ENCODE assay signal across 9 mouse cellular contexts in genomic region chr8:13602621-13603020, GRCm38 (mm10). TPM values are rescaled to one million over a fixed set of nuclear protein-coding genes. Genes with fewer than 3 reads are reported as not detected.
DNase-seq lines count a peak whose midpoint lies in the region; ATAC-seq and TF ChIP-seq lines count a peak whose summit lies in the region.
"Had no signal": no experiment of that assay in that cellular context is flagged by ENCODE, and none has a peak within 500 bp of the region (broad histone marks: within the 10 kb centered on the region; RNA-seq: fewer than 3 reads in every experiment).

No protein-coding gene starts in this region.

- H3K4me1 ChIP-seq in forebrain, embryonic 10.5 days = no peaks in the 10 kb centered on the region
- no peaks in the 10 kb centered on the region; the same call in 1 of the 2 replicates for H3K4me1 ChIP-seq in forebrain, embryonic 16.5 days (replicated peaks; ENCODE audit: control insufficient read depth, insufficient read depth, low read length)
- peaks cover 15% of the 10 kb centered on the region for H3K4me1 ChIP-seq in lung, adult 2 months (ENCODE audit: control insufficient read depth, insufficient read depth, low read length)
- H3K4me1 ChIP-seq in MEL (ENCODE audit: control insufficient read depth in 1 of 2, insufficient read depth in 2 of 2, low read length in 2 of 2) = no peaks in the 10 kb centered on the region
- H3K4me1 ChIP-seq in intestine, embryonic 16.5 days (ENCODE audit: control insufficient read depth, insufficient read depth, low read length) = peaks cover 5% of the 10 kb centered on the region; the same call in 1 of the 2 replicates

- WGBS in forebrain, embryonic 10.5 days = 55% methylated on average over 8 of the region's 8 CpGs
- 52% methylated on average over 8 of the region's 8 CpGs for WGBS in forebrain, embryonic 16.5 days
- 73% methylated on average over 8 of the region's 8 CpGs for WGBS in lung, adult 2 months
- WGBS in intestine, embryonic 16.5 days = 63% methylated on average over 8 of the region's 8 CpGs

- TF ChIP-seq CTCF in lung, adult 2 months (IDR thresholded peaks at IDR 0.05; ENCODE audit: insufficient read depth, low read length) = peak; percentile 78
- peak; percentile 76 for TF ChIP-seq CTCF in MEL (IDR thresholded peaks at IDR 0.05 in 2 of 3, conservative IDR thresholded peaks at IDR 0.05 in 1 of 3; ENCODE audit: control insufficient read depth in 1 of 3, insufficient read depth in 1 of 3, low read depth in 2 of 3, low read length in 3 of 3, poor library complexity in 1 of 3, severe bottlenecking in 1 of 3)
- peak; percentile 81 for TF ChIP-seq CTCF in gastrocnemius, adult 2 months (IDR thresholded peaks at IDR 0.05)

- no peak for ATAC-seq in forebrain, embryonic 16.5 days
- no peak for ATAC-seq in intestine, embryonic 16.5 days

- H3K27me3 ChIP-seq in forebrain, embryonic 10.5 days (ENCODE audit: poor library complexity, severe bottlenecking) = no peaks in the 10 kb centered on the region
- H3K27me3 ChIP-seq in forebrain, embryonic 16.5 days (replicated peaks; ENCODE audit: control insufficient read depth, insufficient read depth, low read length) = no peaks in the 10 kb centered on the region
- H3K27me3 ChIP-seq in MEL (ENCODE audit: control insufficient read depth in 1 of 2, insufficient read depth in 2 of 2, low read length in 2 of 2) = no peaks in the 10 kb centered on the region
- no peaks in the 10 kb centered on the region for H3K27me3 ChIP-seq in intestine, embryonic 16.5 days (replicated peaks; ENCODE audit: control insufficient read depth, insufficient read depth, low read length)

- no peaks in the 10 kb centered on the region for H3K9me3 ChIP-seq in forebrain, embryonic 10.5 days
- no peaks in the 10 kb centered on the region for H3K9me3 ChIP-seq in forebrain, embryonic 16.5 days (ENCODE audit: control insufficient read depth, low read length)
- no peaks in the 10 kb centered on the region for H3K9me3 ChIP-seq in MEL (replicated peaks; ENCODE audit: insufficient read depth, low read length)
- no peaks in the 10 kb centered on the region for H3K9me3 ChIP-seq in intestine, embryonic 16.5 days (ENCODE audit: control insufficient read depth, low read length)

- no peak overlapping the region for H3K4me3 ChIP-seq in forebrain, embryonic 10.5 days
- no peak overlapping the region for H3K4me3 ChIP-seq in forebrain, embryonic 16.5 days (replicated peaks; ENCODE audit: low read length)
- H3K4me3 ChIP-seq in lung, adult 2 months (replicated peaks; ENCODE audit: extremely low read depth, low read depth, low read length) = no peak overlapping the region
- H3K4me3 ChIP-seq in MEL (ENCODE audit: control insufficient read depth in 1 of 2, insufficient read depth in 1 of 2, low read depth in 2 of 2, low read length in 2 of 2) = no peak overlapping the region
- H3K4me3 ChIP-seq in gastrocnemius, adult 2 months = no peak overlapping the region
- no peak overlapping the region for H3K4me3 ChIP-seq in intestine, embryonic 16.5 days (ENCODE audit: low read length)

- no peak overlapping the region for H3K27ac ChIP-seq in forebrain, embryonic 10.5 days
- H3K27ac ChIP-seq in forebrain, embryonic 16.5 days (ENCODE audit: low read length) = no peak overlapping the region
- no peak overlapping the region for H3K27ac ChIP-seq in MEL (ENCODE audit: control insufficient read depth, low read depth, low read length)
- H3K27ac ChIP-seq in gastrocnemius, adult 2 months = no peak overlapping the region
- H3K27ac ChIP-seq in intestine, embryonic 16.5 days (ENCODE audit: low read length) = no peak overlapping the region

- peak; percentile 72 for TF ChIP-seq RAD21 in MEL (IDR thresholded peaks at IDR 0.05; ENCODE audit: low read depth, low read length)

- H3K9ac ChIP-seq in forebrain, embryonic 16.5 days (replicated peaks; ENCODE audit: low read depth, low read length) = no peak overlapping the region
- H3K9ac ChIP-seq in MEL (ENCODE audit: control insufficient read depth, low read depth, low read length, poor library complexity, severe bottlenecking) = no peak overlapping the region
- H3K9ac ChIP-seq in intestine, embryonic 16.5 days (ENCODE audit: low read depth, low read length) = no peak overlapping the region

- TF ChIP-seq EP300 in MEL (IDR thresholded peaks at IDR 0.05; ENCODE audit: low read depth in 1 of 2, low read length in 2 of 2) = no peak

- H3K36me3 ChIP-seq in forebrain, embryonic 10.5 days (replicated peaks) = peaks cover 27% of the 10 kb centered on the region
- 0 out of 2 replicates have a peak, but pooled peaks cover under 1% of the 10 kb centered on the region for H3K36me3 ChIP-seq in forebrain, embryonic 16.5 days (ENCODE audit: control insufficient read depth, insufficient read depth)
- no peaks in the 10 kb centered on the region for H3K36me3 ChIP-seq in MEL (ENCODE audit: control insufficient read depth in 1 of 2, insufficient read depth in 2 of 2, low read length in 2 of 2)
- H3K36me3 ChIP-seq in intestine, embryonic 16.5 days (ENCODE audit: control insufficient read depth, insufficient read depth, low read length) = peaks cover 4% of the 10 kb centered on the region; the same call in 1 of the 2 replicates

- intact Hi-C loops in gastrocnemius, adult 2 months (cut with DNase I) = loop anchor here (5.0 kb wide), 1 partner anchor 125 kb away; no protein-coding TSS in a partner anchor

- no peaks in the 10 kb centered on the region for H3K79me2 ChIP-seq in MEL (ENCODE audit: control insufficient read depth, insufficient read depth, low read length, poor library complexity)

- DNase-seq in forebrain, embryonic 10.5 days (ENCODE audit: extremely low spot score, low spot score) = peak; percentile 32
- DNase-seq in lung, adult 2 months = no peak
- DNase-seq in lung, postnatal 25 days (ENCODE audit: low spot score) = no peak
- peak; percentile 60 for DNase-seq in MEL (ENCODE audit: low read depth, low spot score)
- DNase-seq in gastrocnemius, adult 2 months = peak; percentile 60
- DNase-seq in retina, postnatal 7 days (ENCODE audit: low read depth, low spot score) = peak; percentile 40

- TF ChIP-seq POLR2A in lung, adult 2 months (IDR thresholded peaks at IDR 0.05; ENCODE audit: borderline replicate concordance, extremely low read depth, low read depth, low read length) = no peak
- no peak for TF ChIP-seq POLR2A in MEL (IDR thresholded peaks at IDR 0.05; ENCODE audit: control insufficient read depth in 1 of 2, insufficient read depth in 1 of 2, low read depth in 1 of 2, low read length in 2 of 2, poor library complexity in 1 of 2)

- H3K4me2 ChIP-seq in forebrain, embryonic 16.5 days (ENCODE audit: low read length) = no peak overlapping the region
- H3K4me2 ChIP-seq in intestine, embryonic 16.5 days (ENCODE audit: low read depth, low read length) = no peak overlapping the region

TF ChIP-seq in MEL, 35 proteins besides CTCF, POLR2A, EP300 and RAD21:
- TF ChIP-seq MAZ (IDR thresholded peaks at IDR 0.05; ENCODE audit: low read depth, low read length) (no peak), ZNF384 (IDR thresholded peaks at IDR 0.05; ENCODE audit: low read depth, low read length) (no peak), USF1 (IDR thresholded peaks at IDR 0.05; ENCODE audit: low read depth, low read length) (peak; percentile 39), CHD1 (IDR thresholded peaks at IDR 0.05; ENCODE audit: low read depth, low read length) (no peak), BHLHE40 (IDR thresholded peaks at IDR 0.05; ENCODE audit: borderline replicate concordance, low read depth, low read length) (peak; percentile 65; the same call in 1 of the 2 replicates), ZC3H11A (IDR thresholded peaks at IDR 0.05; ENCODE audit: low read depth, low read length) (peak; percentile 76), ETS1 (IDR thresholded peaks at IDR 0.05; ENCODE audit: low read depth, low read length) (no peak), MYB (IDR thresholded peaks at IDR 0.05; ENCODE audit: low read depth, low read length) (no peak), ZMIZ1 (IDR thresholded peaks at IDR 0.05; ENCODE audit: low read depth, low read length) (no peak), MAFK (IDR thresholded peaks at IDR 0.05; ENCODE audit: borderline replicate concordance, low read depth, low read length) (no peak), UBTF (IDR thresholded peaks at IDR 0.05; ENCODE audit: borderline replicate concordance, insufficient read depth, low read depth, low read length) (no peak), NRF1 (IDR thresholded peaks at IDR 0.05; ENCODE audit: insufficient read depth, low read depth, low read length, poor library complexity, severe bottlenecking) (no peak), MYC (IDR thresholded peaks at IDR 0.05; ENCODE audit: low read depth, low read length) (0 out of 2 replicates have a peak, but pooled peaks have one; percentile 33), MAX (IDR thresholded peaks at IDR 0.05; ENCODE audit: low read length) (peak; percentile 26; the same call in 1 of the 2 replicates), USF2 (IDR thresholded peaks at IDR 0.05; ENCODE audit: borderline replicate concordance in 1 of 2, insufficient read depth in 1 of 2, low read depth in 1 of 2, low read length in 2 of 2) (no peak), JUND (IDR thresholded peaks at IDR 0.05; ENCODE audit: low read depth, low read length) (no peak), HCFC1 (IDR thresholded peaks at IDR 0.05; ENCODE audit: low read depth, low read length) (no peak), NELFE (IDR thresholded peaks at IDR 0.05; ENCODE audit: low read depth, low read length) (no peak), TBP (IDR thresholded peaks at IDR 0.05; ENCODE audit: low read depth, low read length) (no peak), SMC3 (IDR thresholded peaks at IDR 0.05; ENCODE audit: low read depth, low read length) (peak; percentile 85)

RNA-seq across cellular contexts. Expression of gene 1700029H14Rik, which starts 40.4 kb away (rescaled TPM):
- not detected in 2 replicates for polyA plus RNA-seq in forebrain, embryonic 10.5 days (2016; fragmentation: Nextera tagmentation; extraction: Ambion mirVana)
- not detected in 2 replicates for polyA plus RNA-seq in forebrain, embryonic 16.5 days (2015; fragmentation: Nextera tagmentation; extraction: Ambion mirVana)
- polyA plus RNA-seq in lung, adult 2 months (2012; rRNA removed) = 0.11 and 0.69 TPM in 2 replicates
- total RNA-seq in MEL (2012; rRNA removed) = not detected in 2 replicates
- polyA plus RNA-seq in MEL (2012; ENCODE audit: insufficient read depth in 1 of 2, insufficient read length in 2 of 2, low read depth in 1 of 2, low replicate concordance in 2 of 2, missing spikeins in 1 of 2) = under 1 TPM in 1 of 2 experiments, not detected in 1; 0.06 TPM
- total RNA-seq in gastrocnemius, adult 2 months (2021) = not detected
- not detected in 2 replicates for polyA plus RNA-seq in intestine, embryonic 16.5 days (2015; fragmentation: Nextera tagmentation; extraction: Ambion mirVana)
- polyA plus RNA-seq: heart, embryonic 14.5 days had no signal

Comparison
In these comparisons a context has a peak if more than half of its experiments do, and no peak if none do; other contexts are left out.
1. DNase-seq: peak in forebrain, embryonic 10.5 days (single experiment), MEL (single experiment), gastrocnemius, adult 2 months (single experiment) and retina, postnatal 7 days (single experiment); none in lung, adult 2 months (single experiment) and lung, postnatal 25 days (single experiment).
2. Peak in every context shown above with its lines, with median percentiles within 50 percentile points of each other: CTCF ChIP-seq.